9 mouse cellular contexts compared by ENCODE assay signal in the genomic region with DNA sequence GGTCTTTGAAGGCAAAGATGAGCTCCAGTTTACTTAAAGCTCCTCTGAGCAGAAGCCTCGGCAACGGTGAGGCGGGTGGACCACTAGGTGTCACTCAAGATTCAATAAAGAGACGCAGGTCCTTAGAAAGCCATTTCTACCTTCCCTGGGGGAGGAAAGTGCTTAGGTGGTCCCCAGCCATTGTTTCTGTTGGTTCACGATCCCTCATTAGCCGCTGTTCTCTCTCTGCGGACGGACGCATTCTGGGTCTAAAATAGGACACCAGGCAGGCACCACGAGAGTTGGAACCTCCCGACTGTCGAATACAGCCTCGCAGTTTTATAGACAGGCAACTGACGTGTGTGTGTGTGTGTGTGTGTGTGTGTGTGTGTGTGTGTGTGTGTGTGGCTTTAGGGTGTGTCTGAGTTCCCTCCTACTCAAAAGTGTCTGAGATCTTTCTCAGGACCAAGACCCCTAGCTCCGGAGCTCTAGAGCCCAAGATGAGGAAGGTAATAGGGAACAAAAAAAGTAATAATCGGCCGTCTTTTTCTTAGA. TPM values are rescaled to one million over a fixed set of nuclear protein-coding genes. Genes with fewer than 3 reads are reported as not detected.
DNase-seq lines count a peak whose midpoint lies in the region; ATAC-seq and TF ChIP-seq lines count a peak whose summit lies in the region.
"Had no signal": no experiment of that assay in that cellular context is flagged by ENCODE, and none has a peak within 500 bp of the region (broad histone marks: within the 10 kb centered on the region; RNA-seq: fewer than 3 reads in every experiment).

No protein-coding gene starts in this region.

- no peak for TF ChIP-seq EP300 in liver, postnatal 0 days (IDR thresholded peaks at IDR 0.05; ENCODE audit: low read depth)

- H3K9me3 ChIP-seq in forebrain, embryonic 14.5 days (replicated peaks; ENCODE audit: control insufficient read depth, low read length), result no peaks in the 10 kb centered on the region
- no peaks in the 10 kb centered on the region for H3K9me3 ChIP-seq in liver, postnatal 0 days (ENCODE audit: low read length)

- H3K27ac ChIP-seq in forebrain, embryonic 14.5 days (ENCODE audit: low read depth, low read length), result peak overlapping the region; percentile 55; the same call in 1 of the 2 replicates
- H3K27ac ChIP-seq in liver, postnatal 0 days (ENCODE audit: low read depth), result no peak overlapping the region

- H3K9ac ChIP-seq in forebrain, embryonic 14.5 days (ENCODE audit: low read length), result peak overlapping the region; percentile 40; the same call in 1 of the 2 replicates
- no peak overlapping the region for H3K9ac ChIP-seq in liver, postnatal 0 days (replicated peaks)

- H3K27me3 ChIP-seq in forebrain, embryonic 14.5 days (replicated peaks; ENCODE audit: control insufficient read depth, insufficient read depth, low read length), result no peaks in the 10 kb centered on the region
- peaks cover 3% of the 10 kb centered on the region; the same call in 1 of the 2 replicates for H3K27me3 ChIP-seq in liver, postnatal 0 days (ENCODE audit: insufficient read depth, low read length)

- no peaks in the 10 kb centered on the region for H3K36me3 ChIP-seq in forebrain, embryonic 14.5 days (ENCODE audit: control insufficient read depth, insufficient read depth, low read length)
- no peaks in the 10 kb centered on the region for H3K36me3 ChIP-seq in liver, postnatal 0 days (replicated peaks; ENCODE audit: insufficient read depth, low read length)

- H3K4me1 ChIP-seq in forebrain, embryonic 14.5 days (ENCODE audit: control insufficient read depth, insufficient read depth, low read length), result peaks cover 15% of the 10 kb centered on the region
- peaks cover 5% of the 10 kb centered on the region; the same call in 1 of the 2 replicates for H3K4me1 ChIP-seq in liver, postnatal 0 days (ENCODE audit: insufficient read depth)

- H3K4me3 ChIP-seq in forebrain, embryonic 14.5 days (ENCODE audit: low read depth, low read length), result peak overlapping the region; percentile 19
- 0 out of 2 replicates have a peak overlapping the region, but pooled peaks have one; percentile 3 for H3K4me3 ChIP-seq in liver, postnatal 0 days (ENCODE audit: low read depth, low read length)
- H3K4me3 ChIP-seq: erythroblast, embryonic 14.5 days had no signal

- peak overlapping the region; percentile 44 for H3K4me2 ChIP-seq in forebrain, embryonic 14.5 days (ENCODE audit: low read length)
- H3K4me2 ChIP-seq in liver, postnatal 0 days (ENCODE audit: low read depth, low read length), result peak overlapping the region; percentile 54

- ATAC-seq in CD4-positive, CD25-positive, alpha-beta regulatory T cell, adult 4 months, result peak; percentile 81
- ATAC-seq in forebrain, embryonic 14.5 days, result peak; percentile 65
- peak; percentile 40; the same call in 1 of the 2 replicates for ATAC-seq in liver, postnatal 0 days
- peak; percentile 62; the same call in 1 of the 2 replicates for ATAC-seq in neutrophil, adult 5-6 weeks (ENCODE audit: extremely low read depth, insufficient number of reproducible peaks, low FRiP score, poor library complexity, severe bottlenecking)

- TF ChIP-seq CTCF in liver, postnatal 0 days (IDR thresholded peaks at IDR 0.05; ENCODE audit: low read depth), result peak; percentile 75

- intact Hi-C loops in heart, postnatal 14 days (cut with DNase I), result loop anchor here (1.0 to 10.0 kb wide), 9 partner anchors 89 to 903 kb away; a partner anchor contains a TSS

- peak; percentile 38 for DNase-seq in c-Kit-positive CD71-positive TER-119-negative erythroid progenitor cells, embryonic 14.5 days (ENCODE audit: low read depth)
- peak; percentile 90 for DNase-seq in forebrain, embryonic 14.5 days (ENCODE audit: low spot score)
- peak; percentile 68 to 76 for DNase-seq in heart, postnatal 14 days
- DNase-seq in layer of hippocampus, adult 11-12 months (ENCODE audit: low spot score), result peak; percentile 83
- DNase-seq in liver, postnatal 0 days, result peak; percentile 53
- peak; percentile 36 for DNase-seq in testis, postnatal 14 days (ENCODE audit: low spot score)

- 7% methylated on average over 17 of the region's 17 CpGs for WGBS in forebrain, embryonic 14.5 days
- 17% methylated on average over 17 of the region's 17 CpGs for WGBS in liver, postnatal 0 days (ENCODE audit: insufficient replicate concordance)

RNA-seq across cellular contexts. Expression of a gene that starts 47.0 kb away (rescaled TPM):
- polyA plus RNA-seq in CD4-positive, CD25-positive, alpha-beta regulatory T cell, adult 4 months (2017; shearing (Covaris generic)), result 10 to 100 TPM; 23.6 to 29.0 TPM
- polyA plus RNA-seq in forebrain, embryonic 14.5 days (2014; fragmentation: Nextera tagmentation; extraction: Ambion mirVana), result 14.4 and 15.0 TPM in 2 replicates
- 1 to 10 TPM; 4.4 to 5.3 TPM for total RNA-seq in heart, postnatal 14 days (2021)
- 2.7 and 2.8 TPM in 2 replicates for polyA plus RNA-seq in liver, postnatal 0 days (2015; fragmentation: Nextera tagmentation; extraction: Ambion mirVana)
- total RNA-seq in neutrophil, adult 5-6 weeks (2017), result 37.8 and 47.5 TPM in 2 replicates

Comparison
In these comparisons a context has a peak if more than half of its experiments do, and no peak if none do; other contexts are left out.
1. DNase-seq: peak in every context shown above with its lines; median percentile 90 in forebrain, embryonic 14.5 days; 83 in layer of hippocampus, adult 11-12 months; 72 in heart, postnatal 14 days; 53 in liver, postnatal 0 days; 38 in c-Kit-positive CD71-positive TER-119-negative erythroid progenitor cells, embryonic 14.5 days; 36 in testis, postnatal 14 days.